17 mouse cellular contexts compared by ENCODE assay signal in the genomic region with DNA sequence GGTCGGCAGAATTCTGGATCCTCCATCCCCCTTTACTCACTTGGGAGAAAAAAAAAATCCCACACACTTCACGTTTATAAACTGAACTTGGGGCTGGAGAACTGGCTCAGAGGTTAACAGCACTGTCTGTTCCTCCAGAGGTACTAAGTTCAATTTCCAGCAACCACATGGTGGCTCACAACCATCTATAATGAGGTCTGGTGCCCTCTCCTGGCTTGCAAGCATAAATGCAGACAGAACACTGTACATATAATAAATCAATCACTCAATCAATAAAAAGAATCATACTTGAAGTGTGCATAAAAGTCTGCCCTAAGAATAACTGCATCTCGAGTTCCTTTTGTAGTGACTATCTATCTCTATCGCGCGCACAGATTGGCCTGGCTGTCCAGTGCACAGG. TPM values are rescaled to one million over a fixed set of nuclear protein-coding genes. Genes with fewer than 3 reads are reported as not detected.
DNase-seq lines count a peak whose midpoint lies in the region; ATAC-seq and TF ChIP-seq lines count a peak whose summit lies in the region.
"Had no signal": no experiment of that assay in that cellular context is flagged by ENCODE, and none has a peak within 500 bp of the region (broad histone marks: within the 10 kb centered on the region; RNA-seq: fewer than 3 reads in every experiment).

No protein-coding gene starts in this region.

- no peaks in the 10 kb centered on the region for H3K4me1 ChIP-seq in liver, postnatal 0 days (ENCODE audit: insufficient read depth)
- H3K4me1 ChIP-seq in liver, embryonic 11.5 days (replicated peaks; ENCODE audit: control insufficient read depth, insufficient read depth, low read length), result no peaks in the 10 kb centered on the region
- peaks cover 25% of the 10 kb centered on the region for H3K4me1 ChIP-seq in E14TG2a.4 (replicated peaks; ENCODE audit: low read depth, low read length)
- H3K4me1 ChIP-seq: embryonic facial prominence, embryonic 13.5 days had no signal

- intact Hi-C loops in gastrocnemius, adult 2 months (cut with DNase I), result no loop called here
- intact Hi-C loops in gastrocnemius, postnatal 36 days (cut with DNase I), result no loop called here

- TF ChIP-seq EP300 in liver, postnatal 0 days (IDR thresholded peaks at IDR 0.05; ENCODE audit: low read depth), result no peak

- peak; percentile 32; the same call in 1 of the 2 replicates for TF ChIP-seq CTCF in gastrocnemius, adult 2 months (IDR thresholded peaks at IDR 0.05)
- peak; percentile 57 for TF ChIP-seq CTCF in liver, postnatal 0 days (IDR thresholded peaks at IDR 0.05; ENCODE audit: low read depth)
- peak; percentile 42 for TF ChIP-seq CTCF in E14TG2a.4 (conservative IDR thresholded peaks at IDR 0.05; ENCODE audit: low read length)

- peaks cover 62% of the 10 kb centered on the region for H3K36me3 ChIP-seq in liver, postnatal 0 days (replicated peaks; ENCODE audit: insufficient read depth, low read length)
- H3K36me3 ChIP-seq in liver, embryonic 11.5 days (ENCODE audit: control insufficient read depth, insufficient read depth, low read length), result peaks cover 56% of the 10 kb centered on the region
- H3K36me3 ChIP-seq in E14TG2a.4 (ENCODE audit: insufficient read depth, low read length), result peaks cover 96% of the 10 kb centered on the region

- H3K27ac ChIP-seq in gastrocnemius, adult 2 months, result no peak overlapping the region
- H3K27ac ChIP-seq in liver, postnatal 0 days (ENCODE audit: low read depth), result no peak overlapping the region
- no peak overlapping the region for H3K27ac ChIP-seq in liver, embryonic 11.5 days (ENCODE audit: low read depth, low read length)
- H3K27ac ChIP-seq: embryonic facial prominence, embryonic 13.5 days had no signal

- no peaks in the 10 kb centered on the region for H3K9me3 ChIP-seq in liver, postnatal 0 days (ENCODE audit: low read length)
- no peaks in the 10 kb centered on the region for H3K9me3 ChIP-seq in liver, embryonic 11.5 days (ENCODE audit: control insufficient read depth, low read length)
- peaks cover 18% of the 10 kb centered on the region; the same call in 1 of the 2 replicates for H3K9me3 ChIP-seq in E14TG2a.4 (ENCODE audit: low read length)
- H3K9me3 ChIP-seq: embryonic facial prominence, embryonic 13.5 days had no signal

- H3K4me3 ChIP-seq in gastrocnemius, adult 2 months, result no peak overlapping the region
- no peak overlapping the region for H3K4me3 ChIP-seq in liver, postnatal 0 days (ENCODE audit: low read depth, low read length)
- no peak overlapping the region for H3K4me3 ChIP-seq in liver, embryonic 11.5 days (ENCODE audit: low read depth, low read length)
- no peak overlapping the region for H3K4me3 ChIP-seq in E14TG2a.4 (replicated peaks; ENCODE audit: low read length)
- H3K4me3 ChIP-seq: embryonic facial prominence, embryonic 13.5 days had no signal

- ATAC-seq in liver, postnatal 0 days, result no peak
- no peak for ATAC-seq in liver, embryonic 11.5 days (replicated peaks; ENCODE audit: low FRiP score)
- ATAC-seq: forebrain, embryonic 16.5 days had no signal

- DNase-seq in gastrocnemius, adult 2 months, result no peak
- DNase-seq in gastrocnemius, postnatal 36 days, result no peak
- no peak for DNase-seq in liver, postnatal 0 days
- DNase-seq in liver, embryonic 11.5 days (ENCODE audit: low spot score), result no peak
- peak; percentile 24 for DNase-seq in large intestine, adult 2 months (ENCODE audit: low read depth, low spot score)
- no peak for DNase-seq in cerebellum, postnatal 25 days
- no peak for DNase-seq in layer of hippocampus, adult 9-11 months
- DNase-seq: adrenal gland, postnatal 10 days; cerebellum, adult 11-12 months; heart, adult 11 months; kidney, postnatal 25 days; lung, adult 2 months; right cerebral cortex, postnatal 14 days had no signal

- H3K9ac ChIP-seq in liver, postnatal 0 days (replicated peaks), result no peak overlapping the region
- H3K9ac ChIP-seq in liver, embryonic 11.5 days (ENCODE audit: low read depth, low read length), result no peak overlapping the region
- H3K9ac ChIP-seq: embryonic facial prominence, embryonic 13.5 days had no signal

- no peak overlapping the region for H3K4me2 ChIP-seq in liver, postnatal 0 days (ENCODE audit: low read depth, low read length)
- no peak overlapping the region for H3K4me2 ChIP-seq in liver, embryonic 11.5 days
- H3K4me2 ChIP-seq: embryonic facial prominence, embryonic 13.5 days had no signal

- H3K27me3 ChIP-seq in liver, postnatal 0 days (ENCODE audit: insufficient read depth, low read length), result no peaks in the 10 kb centered on the region
- no peaks in the 10 kb centered on the region for H3K27me3 ChIP-seq in liver, embryonic 11.5 days (replicated peaks; ENCODE audit: control insufficient read depth, insufficient read depth, low read length)
- no peaks in the 10 kb centered on the region for H3K27me3 ChIP-seq in E14TG2a.4 (ENCODE audit: insufficient read depth, low read length)
- H3K27me3 ChIP-seq: embryonic facial prominence, embryonic 13.5 days had no signal

- 80% methylated on average over 6 of the region's 6 CpGs for WGBS in liver, postnatal 0 days (ENCODE audit: insufficient replicate concordance)
- 86% methylated on average over 6 of the region's 6 CpGs for WGBS in liver, embryonic 11.5 days
- WGBS in large intestine, adult 2 months, result 75% methylated on average over 6 of the region's 6 CpGs

RNA-seq across cellular contexts. Expression of gene Klhl11, which starts 18.4 kb away (rescaled TPM):
- 1 to 10 TPM; 4.7 to 4.9 TPM for total RNA-seq in gastrocnemius, adult 2 months (2021)
- 1 to 10 TPM; 3.3 to 3.7 TPM for total RNA-seq in gastrocnemius, postnatal 36 days (2021)
- polyA plus RNA-seq in liver, postnatal 0 days (2015; fragmentation: Nextera tagmentation; extraction: Ambion mirVana), result 0.88 and 1.3 TPM in 2 replicates
- polyA plus RNA-seq in liver, embryonic 11.5 days (2014; fragmentation: Nextera tagmentation; extraction: Ambion mirVana), result 6.3 and 6.7 TPM in 2 replicates
- polyA plus RNA-seq in large intestine, adult 2 months (2012; rRNA removed), result 1.2 and 2.5 TPM in 2 replicates

RNA-seq across cellular contexts. Expression of gene Acly, which starts 36.8 kb away (rescaled TPM):
- 10 to 100 TPM; 10.3 to 19.0 TPM for total RNA-seq in gastrocnemius, adult 2 months (2021)
- 10 to 100 TPM; 10.4 to 13.6 TPM for total RNA-seq in gastrocnemius, postnatal 36 days (2021)
- polyA plus RNA-seq in liver, postnatal 0 days (2015; fragmentation: Nextera tagmentation; extraction: Ambion mirVana), result 24.4 and 29.8 TPM in 2 replicates
- 159 and 194 TPM in 2 replicates for polyA plus RNA-seq in liver, embryonic 11.5 days (2014; fragmentation: Nextera tagmentation; extraction: Ambion mirVana)
- polyA plus RNA-seq in large intestine, adult 2 months (2012; rRNA removed), result 43.0 and 70.5 TPM in 2 replicates

RNA-seq across cellular contexts. Expression of gene Klhl10, which starts 49.2 kb away (rescaled TPM):
- under 1 TPM; 0.23 to 0.39 TPM for total RNA-seq in gastrocnemius, adult 2 months (2021)
- under 1 TPM; 0.22 to 0.26 TPM for total RNA-seq in gastrocnemius, postnatal 36 days (2021)
- 0.07 TPM in 2 replicates for polyA plus RNA-seq in liver, postnatal 0 days (2015; fragmentation: Nextera tagmentation; extraction: Ambion mirVana)
- polyA plus RNA-seq in liver, embryonic 11.5 days (2014; fragmentation: Nextera tagmentation; extraction: Ambion mirVana), result 0.31 and 0.36 TPM in 2 replicates
- polyA plus RNA-seq in large intestine, adult 2 months (2012; rRNA removed), result 0.05 and 0.11 TPM in 2 replicates

RNA-seq across cellular contexts. Expression of gene Nt5c3b, which starts 49.3 kb away (rescaled TPM):
- 1 to 10 TPM; 6.6 to 8.8 TPM for total RNA-seq in gastrocnemius, adult 2 months (2021)
- 1 to 10 TPM; 7.5 to 8.1 TPM for total RNA-seq in gastrocnemius, postnatal 36 days (2021)
- 11.1 and 11.9 TPM in 2 replicates for polyA plus RNA-seq in liver, postnatal 0 days (2015; fragmentation: Nextera tagmentation; extraction: Ambion mirVana)
- 70.4 and 74.0 TPM in 2 replicates for polyA plus RNA-seq in liver, embryonic 11.5 days (2014; fragmentation: Nextera tagmentation; extraction: Ambion mirVana)
- polyA plus RNA-seq in large intestine, adult 2 months (2012; rRNA removed), result 18.0 and 18.5 TPM in 2 replicates

RNA-seq across cellular contexts. Expression of gene Ttc25, which starts 54.5 kb away (rescaled TPM):
- under 1 TPM; 0.10 to 0.31 TPM for total RNA-seq in gastrocnemius, adult 2 months (2021)
- under 1 TPM; 0.10 to 0.54 TPM for total RNA-seq in gastrocnemius, postnatal 36 days (2021)
- polyA plus RNA-seq in liver, postnatal 0 days (2015; fragmentation: Nextera tagmentation; extraction: Ambion mirVana), result 0.11 and 0.22 TPM in 2 replicates
- 0.18 and 0.26 TPM in 2 replicates for polyA plus RNA-seq in liver, embryonic 11.5 days (2014; fragmentation: Nextera tagmentation; extraction: Ambion mirVana)
- polyA plus RNA-seq in large intestine, adult 2 months (2012; rRNA removed), result 0.12 TPM in 1 of 2 replicates, not detected in the other
- total RNA-seq: hematopoietic stem cell, adult 5-6 weeks had no signal
